Mouse (Mus musculus): ENCODE data around the gene Fstl3.
A peak's percentile ranks its signal among the peaks of the same experiment; 100 is the strongest.

Gene Fstl3

DNA sequence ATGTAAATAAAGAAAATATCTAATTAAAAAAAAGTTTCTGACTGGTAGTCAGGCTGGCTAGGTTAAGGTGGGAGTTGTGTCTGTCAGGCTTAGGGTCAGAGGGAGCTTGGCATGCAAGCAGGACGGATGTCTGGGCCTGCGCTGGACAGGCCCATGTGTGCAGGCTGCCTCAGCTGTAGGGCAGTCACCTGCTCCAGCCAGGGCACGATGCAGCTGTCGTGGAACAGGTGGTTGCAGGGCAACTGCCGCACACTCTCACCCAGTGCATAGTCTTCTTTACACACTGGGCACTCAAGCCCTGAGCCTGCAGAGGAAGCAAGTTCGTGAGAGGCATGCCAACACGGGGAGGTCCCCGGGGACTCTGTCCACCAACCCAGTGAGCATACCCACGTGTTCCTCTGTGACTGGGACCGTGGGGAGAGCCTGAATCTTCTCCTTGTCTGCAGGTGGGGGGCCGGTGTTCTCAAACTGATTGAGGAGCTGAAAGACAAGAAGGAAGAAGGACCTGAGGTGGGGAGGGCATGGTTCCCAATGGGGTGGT, 16.4 kb upstream of the Fstl3 start:
- no peak for DNase-seq (ENCODE audit: low spot score in 2 of 2)

- no peak for DNase-seq (ENCODE audit: low spot score in 2 of 2)
Measured at GRCm38 (mm10) chr10:79762875-79763274, 14.2 kb upstream of the Fstl3 start.

GRCm38 (mm10) chr10:79764234-79764633, 12.8 kb upstream of the Fstl3 start:
- DNase-seq (ENCODE audit: low spot score in 2 of 2) = no peak

GRCm38 (mm10) chr10:79765228-79765745, 11.8 kb upstream of the Fstl3 start:
- no peak for DNase-seq (ENCODE audit: low spot score in 2 of 2)

DNA sequence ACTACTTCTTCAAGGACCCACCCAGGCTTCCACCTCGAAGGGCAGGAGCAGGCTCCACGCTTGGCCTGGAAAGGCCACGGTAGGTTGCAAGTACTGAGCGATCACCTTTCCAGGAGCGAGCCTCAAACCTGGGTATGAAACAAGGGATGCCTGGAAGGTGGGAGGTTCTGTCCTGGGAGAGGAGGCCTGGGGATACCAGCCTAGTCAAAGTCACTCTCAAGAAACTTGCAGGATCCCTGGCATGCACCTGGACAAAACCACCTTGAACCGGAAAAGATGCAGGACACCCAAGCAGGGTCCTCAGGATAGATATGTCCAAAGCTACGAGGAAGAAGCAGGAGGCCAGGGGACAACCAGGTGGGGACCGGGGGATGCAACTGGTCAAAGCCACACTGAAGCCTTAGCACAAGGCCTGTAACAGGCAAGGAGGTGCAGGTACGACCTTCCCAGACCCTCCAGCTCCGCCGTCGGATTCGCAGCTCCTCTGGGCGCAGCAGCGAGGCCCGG, 11.0 kb upstream of the Fstl3 start:
- no peak for DNase-seq (ENCODE audit: low spot score in 2 of 2)

- peak; percentile 100 for DNase-seq (ENCODE audit: low spot score in 2 of 2)
Measured at GRCm38 (mm10) chr10:79766508-79767325, 10.4 kb upstream of the Fstl3 start, which contains the start of gene Rnf126. TSS of gene Rnf126 (minus strand) at chr10:79766952.

DNA sequence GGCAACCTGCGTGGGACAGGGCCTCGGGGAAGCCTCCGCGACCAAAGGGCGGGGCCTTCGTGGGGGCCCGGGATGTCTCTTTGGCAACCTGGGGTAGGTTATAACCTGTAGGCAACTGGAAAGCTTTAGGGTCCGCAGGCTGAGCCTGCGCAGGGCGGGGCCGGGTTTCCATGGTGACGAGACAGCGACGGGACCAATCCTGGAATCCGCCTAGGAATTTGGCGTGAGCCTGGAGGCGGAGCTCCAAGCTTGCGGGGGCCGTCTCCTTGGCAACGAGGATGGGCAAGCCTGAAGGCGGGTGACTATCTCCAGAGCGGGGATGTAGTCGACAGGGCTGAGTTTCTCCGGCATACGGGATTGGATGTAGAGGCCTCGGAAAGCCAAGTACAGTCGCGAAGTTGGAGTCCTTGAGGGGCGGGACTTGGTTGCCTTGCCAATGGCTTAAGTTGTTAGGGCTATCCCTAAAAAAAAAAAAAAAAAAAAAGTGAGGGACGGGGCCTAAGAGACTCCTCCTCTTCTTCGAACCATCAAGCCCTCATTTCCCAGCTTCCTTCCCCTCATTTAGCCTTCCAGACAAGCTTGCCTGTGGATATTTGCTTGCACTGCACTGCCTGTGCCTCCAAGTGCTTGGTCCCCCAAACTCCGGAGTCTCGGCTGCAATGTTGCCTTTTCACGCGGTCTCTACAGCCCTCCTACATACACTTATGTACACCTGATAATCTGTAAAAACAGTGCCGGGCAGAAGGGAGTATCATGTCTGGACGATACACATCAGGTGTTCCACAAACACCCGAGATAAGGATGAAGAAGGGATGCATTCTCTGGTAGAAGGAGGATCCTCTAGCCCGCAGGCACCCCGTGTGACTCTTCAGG, 9.5 kb upstream of the Fstl3 start:
- peak; percentile 62 to 73 for DNase-seq (ENCODE audit: low spot score in 2 of 2)

- DNase-seq (ENCODE audit: low spot score in 2 of 2) = peak; percentile 62 to 68
Measured at GRCm38 (mm10) chr10:79768400-79768799, 8.7 kb upstream of the Fstl3 start.

DNA sequence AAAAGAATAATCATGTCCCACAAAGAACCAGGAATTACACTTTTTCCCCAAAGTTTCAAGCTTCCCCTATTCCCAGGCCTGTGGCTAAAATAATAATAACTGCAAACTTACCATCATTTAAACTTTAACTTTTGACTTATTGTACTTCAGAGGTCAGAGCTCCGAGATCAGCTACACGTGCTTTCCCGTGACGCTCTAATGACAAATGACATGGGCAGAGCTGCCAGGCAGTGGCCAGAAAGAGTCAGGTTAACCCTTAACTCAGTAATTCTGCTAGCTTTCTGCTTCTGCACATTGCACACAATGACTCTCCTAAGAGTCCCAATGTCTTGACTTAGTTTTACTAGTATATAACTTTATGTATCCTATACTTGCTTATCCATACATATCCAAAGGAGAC, 7.7 kb upstream of the Fstl3 start:
- DNase-seq (ENCODE audit: low spot score in 2 of 2) = no peak

DNA sequence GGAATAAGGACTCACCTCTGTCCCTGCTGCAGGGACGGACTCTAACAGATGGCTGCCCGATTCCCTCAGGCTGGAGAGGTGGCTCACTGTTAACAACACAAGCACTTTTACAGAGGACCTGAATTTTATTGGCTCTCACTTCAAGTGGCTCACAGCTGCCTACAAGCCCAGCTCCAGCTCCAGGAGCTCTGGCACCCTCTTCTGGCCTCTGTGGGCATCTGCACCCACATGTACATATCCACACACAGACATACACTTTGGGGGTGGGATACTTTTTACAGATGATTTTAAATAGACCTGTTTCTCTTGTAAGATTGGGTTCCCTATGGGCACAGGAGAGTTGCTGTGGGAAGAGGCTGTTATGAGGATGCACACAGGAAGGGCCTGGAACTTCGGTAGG, 4.8 kb upstream of the Fstl3 start:
- no peak for DNase-seq (ENCODE audit: low spot score in 2 of 2)

DNA sequence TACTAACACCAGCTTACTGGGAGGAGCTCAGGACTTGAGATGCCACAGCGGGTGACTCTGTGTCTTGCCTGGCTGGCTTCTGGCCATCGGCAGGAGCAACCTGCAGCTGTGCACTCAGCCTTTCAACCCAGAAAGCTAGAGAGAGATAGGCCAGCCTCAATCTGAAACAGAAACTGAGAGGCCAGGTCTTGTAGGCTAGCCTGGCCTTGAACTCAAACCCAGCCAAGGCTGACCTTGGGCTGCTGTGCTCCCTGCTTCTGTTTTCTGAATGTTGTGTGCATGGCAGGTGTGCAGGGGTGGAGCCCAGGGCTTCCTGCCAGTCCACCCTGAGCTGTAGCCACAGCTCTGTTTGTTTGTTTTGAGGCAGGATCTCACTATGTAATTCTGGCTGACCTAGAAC, 3.9 kb upstream of the Fstl3 start:
- DNase-seq (ENCODE audit: low spot score in 2 of 2) = no peak

GRCm38 (mm10) chr10:79774486-79775279, 2.4 kb upstream of the Fstl3 start:
- no peak for DNase-seq (ENCODE audit: low spot score in 2 of 2)

- no peak for DNase-seq (ENCODE audit: low spot score in 2 of 2)
Measured at GRCm38 (mm10) chr10:79778006-79778405, 934 bp downstream of the Fstl3 start.

DNA sequence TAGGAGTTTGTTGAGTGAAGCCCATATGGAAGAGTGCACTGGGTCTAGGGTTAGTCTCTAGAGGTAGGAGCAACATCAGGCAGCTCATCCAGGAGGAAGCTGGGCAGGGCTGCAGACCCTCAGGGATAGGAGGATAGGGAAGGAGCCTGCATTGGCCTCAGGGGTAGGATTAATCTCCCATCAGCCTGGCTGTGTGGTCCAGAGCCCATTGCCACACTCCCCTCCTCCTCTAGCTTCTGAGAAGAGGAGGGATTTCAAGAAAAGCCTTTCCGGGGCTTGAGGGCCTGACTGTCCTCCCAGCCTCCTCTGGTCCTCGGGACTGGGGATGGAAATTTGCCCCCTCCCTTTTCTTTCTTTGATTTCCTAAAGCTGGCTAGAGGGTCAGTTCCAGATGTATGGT, 2.1 kb downstream of the Fstl3 start:
- DNase-seq (ENCODE audit: low spot score in 2 of 2) = no peak

GRCm38 (mm10) chr10:79779784-79780663, 3.0 kb downstream of the Fstl3 start:
- DNase-seq (ENCODE audit: low spot score in 2 of 2) = peak; percentile 97

DNA sequence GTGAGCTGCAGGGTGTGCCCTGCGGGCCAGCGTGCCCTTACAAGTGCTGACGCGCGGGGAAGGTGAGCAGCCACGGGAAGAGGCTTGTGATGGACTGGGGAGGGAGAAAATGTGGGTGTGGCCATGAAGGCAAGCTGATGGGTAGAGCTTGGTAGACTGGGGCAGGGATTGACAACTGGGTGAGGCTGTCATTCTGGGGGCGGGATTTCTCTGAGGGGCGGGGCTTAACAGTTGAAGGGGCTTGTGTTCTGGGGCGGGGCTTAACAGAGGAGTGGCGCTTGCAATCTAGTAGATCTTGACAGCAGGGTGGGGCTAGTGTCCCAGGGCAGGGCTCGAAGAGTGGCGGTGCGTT, 3.6 kb downstream of the Fstl3 start:
- peak; percentile 79 to 82 for DNase-seq (ENCODE audit: low spot score in 2 of 2)

GRCm38 (mm10) chr10:79781139-79781538, 4.1 kb downstream of the Fstl3 start:
- no peak for DNase-seq (ENCODE audit: low spot score in 2 of 2)

- no peak for DNase-seq (ENCODE audit: low spot score in 2 of 2)
Measured at GRCm38 (mm10) chr10:79781956-79782355, 4.9 kb downstream of the Fstl3 start.

DNA sequence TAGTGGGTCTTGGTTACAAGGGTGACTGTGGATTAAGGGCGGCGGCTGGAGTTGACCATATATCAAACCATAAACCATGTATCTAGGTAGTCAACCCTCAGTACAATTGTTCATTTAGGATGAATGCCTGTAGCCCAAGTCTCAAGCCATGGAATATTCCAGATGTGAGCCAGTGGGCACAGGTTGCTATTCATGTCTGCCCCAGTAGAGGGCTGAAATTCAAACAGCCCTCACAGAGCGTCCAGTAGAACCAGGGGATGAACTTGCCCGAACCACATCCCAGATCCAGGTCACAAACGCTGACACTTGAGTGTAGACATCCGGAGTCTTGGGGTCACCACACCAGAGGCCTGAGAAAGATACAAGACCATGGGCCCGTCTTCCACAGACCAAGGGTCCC, 6.0 kb downstream of the Fstl3 start:
- DNase-seq (ENCODE audit: low spot score in 2 of 2) = no peak

Data from spleen, postnatal 36 days (tissue).